Mouse (Mus musculus): ENCODE data around the gene Limch1. TPM values are rescaled to one million over a fixed set of nuclear protein-coding genes. Genes with fewer than 3 reads are reported as not detected.

Gene Limch1
- total RNA-seq, 1 experiment: 7.5 TPM

DNA sequence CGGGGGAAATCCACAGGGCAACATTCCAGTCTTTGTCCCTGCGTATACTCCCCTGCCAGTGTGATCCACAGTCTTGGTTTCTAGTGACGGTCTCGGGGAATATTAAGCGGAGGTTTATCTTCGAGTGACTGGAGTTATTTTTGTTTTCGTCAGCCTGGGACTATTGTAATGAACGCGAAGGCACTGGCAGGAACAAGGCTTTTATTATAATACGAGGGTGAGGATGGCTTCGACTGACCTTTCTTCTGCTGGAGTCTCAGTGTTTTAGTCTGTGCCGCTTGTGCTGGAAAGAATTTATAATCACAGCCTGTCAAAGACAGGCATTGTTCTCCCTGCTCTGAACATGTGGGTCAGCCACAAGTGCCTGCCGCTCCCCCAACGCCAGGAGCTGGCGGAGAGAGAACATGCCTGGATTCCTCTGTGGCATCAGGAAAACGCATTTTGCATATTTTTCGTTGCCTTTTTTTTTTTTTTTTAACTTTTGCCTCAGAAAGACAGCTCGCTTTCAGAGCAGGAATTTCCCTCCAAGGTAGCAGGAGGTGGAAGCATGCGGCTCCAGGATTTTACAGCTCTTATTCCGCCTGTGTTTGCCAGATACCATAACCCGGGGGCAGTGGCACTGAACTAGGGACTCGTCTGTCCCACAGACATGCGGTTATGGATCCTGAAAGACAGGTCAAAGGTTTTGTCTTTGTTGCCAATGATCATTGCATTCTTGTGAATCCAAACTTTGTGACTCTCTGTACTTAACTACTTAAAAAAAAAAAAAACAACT lies 222.6 kb downstream of the Limch1 start:
- no peaks in the 10 kb centered on the region for H3K36me3 ChIP-seq (ENCODE audit: control insufficient read depth, insufficient read depth, low read length, poor library complexity, severe bottlenecking)
- no peak for TF ChIP-seq ZC3H11A (IDR thresholded peaks at IDR 0.05; ENCODE audit: borderline replicate concordance, low read depth, low read length)
- no peak for TF ChIP-seq MAFK (IDR thresholded peaks at IDR 0.05; ENCODE audit: insufficient read depth, low read depth, low read length)
- TF ChIP-seq HCFC1 (IDR thresholded peaks at IDR 0.05; ENCODE audit: borderline replicate concordance, insufficient read depth, low read length): no peak
- no peak for TF ChIP-seq CHD2 (IDR thresholded peaks at IDR 0.05; ENCODE audit: low read depth, low read length)
- no peak for TF ChIP-seq ZNF384 (IDR thresholded peaks at IDR 0.05; ENCODE audit: low read depth, low read length)
- no peak overlapping the region for H3K9ac ChIP-seq (ENCODE audit: insufficient read depth, low read depth, low read length, poor library complexity, severe bottlenecking)
- H3K4me3 ChIP-seq (ENCODE audit: insufficient read depth in 1 of 2, low read depth in 1 of 2, low read length in 2 of 2, poor library complexity in 1 of 2, severe bottlenecking in 1 of 2): no peak overlapping the region
- H3K9me3 ChIP-seq (ENCODE audit: control insufficient read depth, insufficient read depth, low read depth, low read length): no peaks in the 10 kb centered on the region
- no peak overlapping the region for H3K27ac ChIP-seq (ENCODE audit: insufficient read depth, low read depth, low read length, poor library complexity, severe bottlenecking)
- no peak for DNase-seq (ENCODE audit: low read depth, low spot score)
- H3K4me1 ChIP-seq (ENCODE audit: control insufficient read depth in 2 of 2, insufficient read depth in 2 of 2, low read length in 2 of 2, poor library complexity in 1 of 2): no peaks in the 10 kb centered on the region
- in situ Hi-C loops (cut with MboI; ENCODE audit: low sequenced_read_pairs in 2 of 2, unreplicated experiment in 2 of 2): no loop called here

GRCm38 (mm10) chr5:66968925-66969711 lies 223.5 kb downstream of the Limch1 start:
- Histone ChIP-seq H3K27ac (ENCODE audit: insufficient read depth, low read depth, low read length, poor library complexity, severe bottlenecking) (no peak overlapping the region), H3K9me3 (ENCODE audit: control insufficient read depth, insufficient read depth, low read depth, low read length) (no peaks in the 10 kb centered on the region), H3K9ac (ENCODE audit: insufficient read depth, low read depth, low read length, poor library complexity, severe bottlenecking) (no peak overlapping the region), H3K4me3 (ENCODE audit: insufficient read depth in 1 of 2, low read depth in 1 of 2, low read length in 2 of 2, poor library complexity in 1 of 2, severe bottlenecking in 1 of 2) (no peak overlapping the region), H3K4me1 (ENCODE audit: control insufficient read depth in 2 of 2, insufficient read depth in 2 of 2, low read length in 2 of 2, poor library complexity in 1 of 2) (no peaks in the 10 kb centered on the region), H3K36me3 (ENCODE audit: control insufficient read depth, insufficient read depth, low read length, poor library complexity, severe bottlenecking) (no peaks in the 10 kb centered on the region)
- DNase-seq (ENCODE audit: low read depth, low spot score): no peak
- in situ Hi-C loops (cut with MboI; ENCODE audit: low sequenced_read_pairs in 2 of 2, unreplicated experiment in 2 of 2): no loop called here
- no peak for TF ChIP-seq MAFK (IDR thresholded peaks at IDR 0.05; ENCODE audit: insufficient read depth, low read depth, low read length)

DNA sequence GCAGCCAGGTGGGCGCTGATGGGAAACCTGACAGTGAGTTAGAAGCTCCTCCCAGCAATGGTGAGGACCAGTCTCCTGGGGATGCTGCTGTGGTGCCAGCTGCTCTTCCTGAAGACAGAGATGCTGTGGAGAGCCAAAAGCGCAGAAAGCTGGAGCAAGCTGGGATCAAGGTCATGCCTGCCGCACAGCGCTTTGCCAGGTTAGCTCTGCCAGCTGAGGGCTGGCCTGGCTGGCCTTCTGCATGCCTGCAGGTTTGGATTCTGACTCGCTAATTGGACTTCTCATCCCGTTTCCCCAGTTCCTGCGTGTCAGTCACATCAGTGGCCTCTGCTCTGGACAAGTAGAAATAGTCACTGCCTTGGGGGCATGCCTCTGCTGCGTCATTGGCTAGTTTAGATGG lies 230.0 kb downstream of the Limch1 start:
- H3K9me3 ChIP-seq (ENCODE audit: control insufficient read depth, insufficient read depth, low read depth, low read length): no peaks in the 10 kb centered on the region
- H3K27ac ChIP-seq (ENCODE audit: insufficient read depth, low read depth, low read length, poor library complexity, severe bottlenecking): no peak overlapping the region
- in situ Hi-C loops (cut with MboI; ENCODE audit: low sequenced_read_pairs in 2 of 2, unreplicated experiment in 2 of 2): no loop called here
- no peaks in the 10 kb centered on the region for H3K36me3 ChIP-seq (ENCODE audit: control insufficient read depth, insufficient read depth, low read length, poor library complexity, severe bottlenecking)
- H3K4me3 ChIP-seq (ENCODE audit: insufficient read depth in 1 of 2, low read depth in 1 of 2, low read length in 2 of 2, poor library complexity in 1 of 2, severe bottlenecking in 1 of 2): no peak overlapping the region
- TF ChIP-seq HCFC1 (IDR thresholded peaks at IDR 0.05; ENCODE audit: borderline replicate concordance, insufficient read depth, low read length) (no peak), ZNF384 (IDR thresholded peaks at IDR 0.05; ENCODE audit: low read depth, low read length) (no peak), CHD2 (IDR thresholded peaks at IDR 0.05; ENCODE audit: low read depth, low read length) (no peak), MAFK (IDR thresholded peaks at IDR 0.05; ENCODE audit: insufficient read depth, low read depth, low read length) (no peak), ZC3H11A (IDR thresholded peaks at IDR 0.05; ENCODE audit: borderline replicate concordance, low read depth, low read length) (no peak)
- no peaks in the 10 kb centered on the region for H3K4me1 ChIP-seq (ENCODE audit: control insufficient read depth in 2 of 2, insufficient read depth in 2 of 2, low read length in 2 of 2, poor library complexity in 1 of 2)
- DNase-seq (ENCODE audit: low read depth, low spot score): no peak
- no peak overlapping the region for H3K9ac ChIP-seq (ENCODE audit: insufficient read depth, low read depth, low read length, poor library complexity, severe bottlenecking)

DNA sequence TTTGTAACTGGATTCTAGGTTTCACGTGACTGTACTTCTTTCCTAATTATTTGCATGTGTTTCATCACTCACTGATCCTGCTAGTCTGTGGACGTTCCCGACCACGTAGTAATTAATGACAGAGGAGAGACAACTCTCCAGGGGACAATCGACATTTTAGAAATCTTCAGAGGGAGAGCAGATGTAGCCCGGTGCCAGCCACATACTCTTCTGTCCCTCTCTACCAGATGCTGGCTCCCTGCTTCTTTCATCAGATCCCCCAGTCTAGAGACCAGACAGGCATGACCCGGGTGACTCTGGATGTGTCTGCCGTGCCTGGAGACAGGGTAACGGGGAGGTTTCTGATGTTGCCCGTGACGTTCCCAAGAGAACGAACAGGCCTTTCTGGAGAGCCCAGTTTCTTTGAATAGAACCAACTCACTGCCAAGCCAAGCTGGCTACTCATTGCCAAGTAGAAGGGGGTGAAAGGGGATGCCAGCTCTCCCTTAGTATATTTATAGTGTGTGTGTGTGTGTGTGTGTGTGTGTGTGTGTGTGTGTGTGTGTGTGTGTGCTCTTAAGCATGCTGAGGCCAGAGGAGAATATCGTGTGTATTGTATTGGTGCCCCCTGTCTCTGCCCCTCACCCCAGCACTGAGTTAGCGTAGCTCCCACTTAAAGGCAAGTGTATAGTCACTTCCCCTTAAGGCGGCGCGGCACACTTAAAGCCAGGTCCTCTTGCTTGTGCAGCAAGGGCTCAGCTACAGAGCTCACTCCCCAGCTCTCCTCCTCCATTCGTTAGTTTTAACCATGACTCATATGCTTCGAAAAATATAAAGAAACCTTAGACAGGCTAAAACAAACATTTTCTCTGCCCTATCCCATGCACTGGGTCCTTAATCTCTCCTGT lies 233.9 kb downstream of the Limch1 start:
- Histone ChIP-seq H3K4me3 (ENCODE audit: insufficient read depth in 1 of 2, low read depth in 1 of 2, low read length in 2 of 2, poor library complexity in 1 of 2, severe bottlenecking in 1 of 2) (no peak overlapping the region), H3K9ac (ENCODE audit: insufficient read depth, low read depth, low read length, poor library complexity, severe bottlenecking) (no peak overlapping the region), H3K27ac (ENCODE audit: insufficient read depth, low read depth, low read length, poor library complexity, severe bottlenecking) (no peak overlapping the region), H3K9me3 (ENCODE audit: control insufficient read depth, insufficient read depth, low read depth, low read length) (no peaks in the 10 kb centered on the region), H3K36me3 (ENCODE audit: control insufficient read depth, insufficient read depth, low read length, poor library complexity, severe bottlenecking) (no peaks in the 10 kb centered on the region), H3K4me1 (ENCODE audit: control insufficient read depth in 2 of 2, insufficient read depth in 2 of 2, low read length in 2 of 2, poor library complexity in 1 of 2) (no peaks in the 10 kb centered on the region)
- TF ChIP-seq HCFC1 (IDR thresholded peaks at IDR 0.05; ENCODE audit: borderline replicate concordance, insufficient read depth, low read length) (no peak), CHD2 (IDR thresholded peaks at IDR 0.05; ENCODE audit: low read depth, low read length) (no peak), ZC3H11A (IDR thresholded peaks at IDR 0.05; ENCODE audit: borderline replicate concordance, low read depth, low read length) (no peak), ZNF384 (IDR thresholded peaks at IDR 0.05; ENCODE audit: low read depth, low read length) (no peak), MAFK (IDR thresholded peaks at IDR 0.05; ENCODE audit: insufficient read depth, low read depth, low read length) (no peak)
- in situ Hi-C loops (cut with MboI; ENCODE audit: low sequenced_read_pairs in 2 of 2, unreplicated experiment in 2 of 2): no loop called here
- no peak for DNase-seq (ENCODE audit: low read depth, low spot score)
